Mouse (Mus musculus): ENCODE measurements around the gene Rnf215.

DNA sequence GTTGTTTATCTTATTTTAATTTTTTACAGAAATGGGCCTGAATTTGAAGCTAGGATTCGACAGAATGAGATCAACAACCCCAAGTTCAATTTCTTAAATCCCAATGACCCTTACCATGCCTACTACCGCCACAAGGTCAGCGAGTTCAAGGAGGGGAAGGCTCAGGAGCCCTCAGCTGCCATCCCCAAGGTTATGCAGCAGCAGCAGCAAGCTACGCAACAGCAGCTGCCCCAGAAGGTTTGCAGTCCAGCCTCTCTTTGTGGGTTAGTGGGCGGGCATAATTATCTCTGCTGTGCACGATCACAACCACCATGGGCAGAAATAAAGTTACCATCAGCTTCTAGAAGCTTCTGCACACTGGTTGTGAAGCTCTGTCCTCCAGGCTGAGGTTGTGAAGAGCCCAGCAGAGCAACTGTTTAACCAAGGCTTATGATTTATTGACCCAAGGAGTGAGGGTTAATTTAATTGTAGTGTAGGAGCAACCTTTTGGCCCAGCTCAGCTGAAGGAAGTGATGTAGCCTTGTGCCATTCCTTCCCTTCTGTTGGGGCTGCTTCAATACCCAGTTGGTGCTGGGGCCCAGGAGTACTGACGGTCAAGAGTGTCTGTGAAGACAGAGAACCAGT is 31.6 kb downstream of the Rnf215 start:
- TF ChIP-seq CTCF (IDR thresholded peaks at IDR 0.05; ENCODE audit: control insufficient read depth, insufficient read depth, insufficient read length): no peak
- no peak for TF ChIP-seq USF1 (IDR thresholded peaks at IDR 0.05; ENCODE audit: low read depth)
- no peak for TF ChIP-seq CEBPB (IDR thresholded peaks at IDR 0.05; ENCODE audit: low read depth)
- TF ChIP-seq FOSL1 (IDR thresholded peaks at IDR 0.05; ENCODE audit: insufficient read depth, low read length, poor library complexity, severe bottlenecking): no peak
- TF ChIP-seq MAX (IDR thresholded peaks at IDR 0.05): no peak

All from C2C12 (cell line).